Mouse (Mus musculus) brain, embryonic 14.5 days (tissue): ENCODE measurements around the gene Dnmt3l.

Experiments used
- CTCF ChIP-seq: fragments of 200-500 bp; IDR thresholded peaks from 2 replicates; pipeline ENCODE4 v1.5.1; 2012; ENCODE audit warnings: inconsistent platforms, mild to moderate bottlenecking, moderate library complexity, borderline replicate concordance; ENCODE audit not compliant: insufficient read depth, insufficient read length; ENCODE audit errors: extremely low read depth
- POLR2A ChIP-seq: fragments of 200-500 bp; IDR thresholded peaks from 2 replicates; pipeline ENCODE4 v1.6.1; 2012; ENCODE audit warnings: mild to moderate bottlenecking, inconsistent platforms, borderline replicate concordance; ENCODE audit not compliant: poor library complexity, insufficient read depth, insufficient read length, severe bottlenecking; ENCODE audit errors: extremely low read depth

GRCm38 (mm10) chr10:78000200-78000599 lies 41.5 kb upstream of the Dnmt3l start:
- TF ChIP-seq CTCF (no peak), POLR2A (no peak)
